Mouse (Mus musculus) monocyte, adult 5-6 weeks (primary cell): ENCODE results near the gene 1600015I10Rik. TPM values are rescaled to one million over a fixed set of nuclear protein-coding genes. Genes with fewer than 3 reads are reported as not detected.
A peak's percentile ranks its signal among the peaks of the same experiment; 100 is the strongest.
"Not testable (repeated sequence)": the region's sequence is repeated elsewhere in the genome, so short reads cannot be mapped to it uniquely, and the experiment has no call there.

Experiments used
- ATAC-seq: fragments of 153-309, 156-312 bp; replicated peaks from 2 replicates; pipeline ENCODE4 v1.8.0; 2017; ENCODE audit warnings: mild to moderate bottlenecking; ENCODE audit not compliant: low TSS enrichment, insufficient number of reproducible peaks, severe bottlenecking, poor library complexity, low FRiP score
- total RNA-seq: library from RNA; stranded (forward); fragments of 200-1000, 200-491, 200-594 nt; gene quantifications from 3 replicates; pipeline ENCODE4 v1.2.3, GENCODE M21; 2017

The 1600015I10Rik gene
- total RNA-seq, result not detected in 3 replicates

DNA sequence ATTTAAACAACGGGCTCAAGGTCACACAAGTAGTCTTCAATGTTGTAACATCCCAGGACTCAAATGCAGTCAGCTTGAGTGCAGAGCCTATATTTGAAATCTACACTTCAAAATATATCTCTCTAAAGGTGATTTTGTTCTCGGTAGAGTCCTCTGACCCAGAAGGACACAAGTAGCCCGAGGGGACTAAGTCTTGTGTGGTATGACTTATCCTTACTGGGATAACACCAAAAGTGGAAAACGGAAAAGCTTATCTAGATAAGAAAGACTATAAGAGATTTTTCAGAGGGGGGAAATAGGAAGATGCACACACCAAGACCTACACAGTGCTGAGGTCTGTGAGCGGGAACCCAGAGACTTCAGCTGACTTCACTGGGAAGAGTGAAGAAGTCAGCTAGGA lies at the start of gene 1600015I10Rik:
1600015I10Rik (plus strand) TSS at position 301 of the 400 bp plus-strand sequence.
- no peak for ATAC-seq

GRCm38 (mm10) chr6:48894203-48894602 lies 35.5 kb upstream of the 1600015I10Rik start:
- ATAC-seq, result no peak

DNA sequence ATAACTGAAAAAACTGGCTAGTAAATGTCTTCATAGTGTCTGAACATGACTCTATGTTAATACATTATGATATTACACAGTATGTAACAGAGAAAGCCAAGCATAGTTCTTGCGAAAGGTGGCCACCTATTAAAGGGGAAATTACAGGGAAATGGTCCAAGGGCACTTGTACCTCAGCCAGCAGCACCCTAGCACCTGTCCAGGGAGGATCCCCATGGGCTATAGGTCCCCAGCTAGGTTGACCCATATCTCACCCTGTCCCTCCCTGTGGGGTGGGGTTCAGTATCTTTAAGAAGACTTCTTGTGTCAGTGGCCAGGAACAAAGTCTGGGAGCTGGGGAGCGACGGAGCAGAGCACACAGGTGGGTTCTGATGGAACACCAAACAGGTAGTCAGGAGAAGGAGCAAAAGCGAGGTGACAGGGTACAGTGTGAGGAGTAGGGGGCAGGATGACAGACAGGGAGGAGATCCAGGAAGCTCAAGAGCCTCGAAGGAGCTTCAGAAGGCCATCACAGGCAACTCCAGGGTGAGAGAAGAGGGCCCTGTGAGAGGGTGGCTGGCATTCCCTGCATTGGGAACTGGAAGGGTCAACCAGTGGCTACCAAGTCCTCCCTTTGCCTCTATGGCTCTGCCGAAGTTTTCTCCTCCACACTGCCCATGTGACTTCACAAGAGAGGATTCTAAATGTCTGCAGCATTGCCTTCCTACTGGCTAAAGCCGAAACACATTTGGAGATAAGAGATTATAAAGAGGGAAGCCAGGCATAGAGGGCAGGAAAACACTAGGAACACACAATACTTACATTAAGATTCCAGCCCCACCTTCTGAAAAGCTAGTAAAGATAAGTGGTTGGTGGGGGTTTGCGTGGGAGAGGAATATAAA lies 34.5 kb upstream of the 1600015I10Rik start:
- ATAC-seq, result no peak

DNA sequence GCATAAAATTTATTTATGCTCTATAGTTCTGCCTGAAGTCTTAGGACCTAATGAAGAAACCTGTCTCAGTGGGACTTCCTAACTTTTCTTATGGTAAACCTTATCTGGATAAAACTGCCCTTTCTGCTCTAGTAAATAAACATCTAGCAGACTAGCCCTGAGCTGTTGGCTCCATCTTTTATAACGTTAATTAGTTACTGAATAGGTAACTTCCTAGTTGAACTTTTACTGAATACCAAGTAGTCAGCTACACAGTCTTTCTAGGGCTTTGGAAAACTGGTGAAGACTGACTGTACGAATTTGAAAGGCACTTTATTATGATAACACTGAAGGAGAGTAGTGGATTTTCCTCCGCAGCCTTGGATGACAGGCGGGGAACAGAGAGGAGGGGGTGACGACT lies 33.8 kb upstream of the 1600015I10Rik start:
- no peak for ATAC-seq

- no peak for ATAC-seq
These were observed 32.7 kb upstream of the 1600015I10Rik start for GRCm38 (mm10) chr6:48896956-48897355.

DNA sequence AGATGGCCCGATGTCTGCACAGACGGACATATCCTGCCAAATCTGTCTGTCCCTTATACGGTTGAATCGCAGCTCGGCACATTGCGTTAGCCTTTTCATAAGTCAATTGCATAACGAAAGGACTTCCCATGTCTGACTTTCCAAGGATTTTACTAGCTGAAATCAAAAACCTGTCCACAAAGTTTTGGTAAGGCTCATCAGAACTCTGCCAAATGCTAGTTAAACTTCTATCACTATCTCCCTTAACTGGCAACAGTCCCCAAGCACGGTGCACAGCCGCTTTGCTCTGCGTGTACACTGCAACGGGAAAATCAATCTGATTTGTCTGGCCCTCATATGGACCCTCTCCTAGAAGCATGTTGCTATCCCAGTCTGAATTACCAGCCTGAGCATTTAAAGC lies 28.4 kb upstream of the 1600015I10Rik start:
- not testable (repeated sequence) for ATAC-seq

- ATAC-seq, result no peak
These were observed 26.9 kb upstream of the 1600015I10Rik start for GRCm38 (mm10) chr6:48902511-48903406.

DNA sequence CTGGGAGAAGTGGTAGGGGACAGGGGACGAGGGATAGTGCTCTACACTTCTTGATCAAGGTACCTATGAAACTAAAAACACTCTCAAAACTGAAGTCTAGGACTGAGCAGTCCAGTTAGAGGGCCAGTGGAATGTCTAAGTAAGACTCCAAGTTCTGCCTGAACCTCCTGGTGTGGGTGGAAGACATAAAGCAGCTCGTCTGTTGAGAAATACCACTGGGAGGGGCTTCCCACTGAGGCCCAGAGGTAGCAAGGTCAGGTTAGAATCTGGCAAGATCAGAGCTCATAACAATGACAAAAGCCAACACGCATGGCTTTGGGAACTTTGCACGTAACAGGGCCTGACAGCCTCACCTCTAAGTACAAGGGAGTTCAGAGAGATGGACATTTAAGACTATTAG lies 26.3 kb upstream of the 1600015I10Rik start:
- no peak for ATAC-seq

DNA sequence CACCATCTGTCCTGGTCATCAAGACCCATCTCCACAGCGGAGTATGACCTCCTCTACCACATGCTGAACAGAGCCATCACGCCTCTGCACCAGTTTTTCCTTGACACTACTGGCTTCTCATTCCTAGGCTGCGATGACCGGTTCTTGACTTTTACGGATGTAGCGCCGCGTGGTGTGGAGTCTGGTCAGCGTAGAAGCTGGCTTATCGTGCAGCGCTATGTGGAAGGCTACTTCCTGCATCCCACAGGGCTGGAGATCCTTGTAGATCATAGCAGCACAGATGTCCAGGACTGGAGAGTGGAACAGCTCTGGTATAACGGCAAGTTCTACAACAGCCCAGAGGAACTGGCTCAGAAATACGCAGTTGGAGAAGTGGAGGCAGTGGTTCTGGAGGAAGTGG lies 24.1 kb upstream of the 1600015I10Rik start:
- ATAC-seq, result no peak

- ATAC-seq, result no peak
These were observed 23.3 kb upstream of the 1600015I10Rik start for GRCm38 (mm10) chr6:48906371-48906770.

DNA sequence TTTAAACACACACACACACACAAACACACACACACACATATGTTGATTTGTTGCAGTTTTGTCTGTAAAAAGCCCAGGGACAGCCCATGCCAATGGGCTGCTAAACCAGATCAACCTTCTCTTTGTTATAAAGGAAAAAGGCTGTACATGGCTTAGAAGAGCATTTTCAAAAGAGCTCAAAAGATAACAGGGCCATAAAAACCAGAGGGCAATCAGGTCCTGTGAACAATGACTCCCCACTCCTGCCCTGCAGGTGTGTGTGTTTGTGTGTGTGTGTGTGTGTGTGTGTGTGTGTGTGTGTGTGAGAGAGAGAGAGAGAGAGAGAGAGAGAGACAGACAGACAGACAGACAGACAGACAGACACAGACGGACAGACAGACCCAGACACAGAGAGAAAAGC lies 20.5 kb upstream of the 1600015I10Rik start:
- no peak for ATAC-seq

- ATAC-seq, result 0 out of 2 replicates have a peak, but pooled peaks have one; percentile 35
These were observed 17.7 kb upstream of the 1600015I10Rik start for GRCm38 (mm10) chr6:48912033-48912432.

DNA sequence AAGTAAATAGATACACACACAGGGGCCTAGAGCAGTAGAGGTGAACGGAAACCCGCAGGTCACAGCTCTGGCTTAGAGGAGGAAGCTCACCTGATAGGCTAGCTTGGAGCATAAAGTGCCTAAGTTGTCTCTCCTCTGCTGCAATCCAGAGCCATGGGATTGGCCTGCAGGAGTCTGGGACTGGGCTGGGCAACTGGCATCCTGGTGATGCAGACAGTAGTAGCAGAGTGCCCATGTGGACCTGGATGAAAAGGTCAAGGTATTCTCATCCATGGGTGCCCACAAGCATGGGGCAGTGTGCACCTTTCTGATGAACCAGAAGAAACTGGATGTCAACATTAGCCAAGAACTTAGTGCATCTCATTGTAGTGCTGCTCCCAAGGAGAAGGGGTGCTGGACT lies 16.1 kb upstream of the 1600015I10Rik start:
- ATAC-seq, result no peak

DNA sequence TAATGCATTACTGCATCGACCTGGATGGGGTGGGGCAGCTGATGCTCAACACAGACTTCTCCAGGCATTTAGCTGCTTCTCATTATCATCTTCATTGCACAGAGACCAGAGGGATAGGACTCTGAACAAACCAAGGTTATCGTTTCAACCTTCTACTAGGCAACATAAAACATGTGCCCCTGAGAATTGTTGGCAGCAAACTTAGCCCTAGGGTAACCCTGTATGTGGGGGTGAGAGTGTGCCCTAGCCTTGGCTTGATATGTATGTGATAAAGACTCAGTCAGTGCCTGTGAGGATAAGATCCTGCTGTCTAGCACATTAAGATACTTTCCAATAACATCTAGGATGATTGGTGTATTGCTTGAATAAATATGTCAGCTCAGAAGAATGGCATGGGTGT lies 19.9 kb downstream of the 1600015I10Rik start:
- ATAC-seq, result no peak

GRCm38 (mm10) chr6:48950676-48951075 lies 21.0 kb downstream of the 1600015I10Rik start:
- ATAC-seq, result no peak

- no peak for ATAC-seq
These were observed 21.9 kb downstream of the 1600015I10Rik start for GRCm38 (mm10) chr6:48951630-48952029.

DNA sequence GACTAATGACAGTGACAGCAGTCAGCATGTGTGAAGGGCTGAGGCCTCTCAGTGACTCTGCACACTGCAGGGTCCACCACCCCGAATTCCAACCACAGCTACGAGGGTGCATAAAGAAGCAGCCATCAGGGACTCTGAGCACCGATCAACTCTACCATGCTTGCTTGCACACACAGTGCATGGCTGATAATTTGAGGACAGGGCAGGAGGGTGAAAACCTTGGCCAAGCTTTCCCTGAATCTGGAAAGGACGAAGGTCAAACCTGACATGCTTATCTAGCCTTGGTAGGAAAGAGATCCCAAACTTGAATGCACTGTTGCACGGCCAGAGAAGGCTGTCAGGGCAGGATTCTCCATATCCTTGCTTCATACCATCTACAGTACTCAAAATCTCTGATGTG lies 23.5 kb downstream of the 1600015I10Rik start:
- no peak for ATAC-seq

DNA sequence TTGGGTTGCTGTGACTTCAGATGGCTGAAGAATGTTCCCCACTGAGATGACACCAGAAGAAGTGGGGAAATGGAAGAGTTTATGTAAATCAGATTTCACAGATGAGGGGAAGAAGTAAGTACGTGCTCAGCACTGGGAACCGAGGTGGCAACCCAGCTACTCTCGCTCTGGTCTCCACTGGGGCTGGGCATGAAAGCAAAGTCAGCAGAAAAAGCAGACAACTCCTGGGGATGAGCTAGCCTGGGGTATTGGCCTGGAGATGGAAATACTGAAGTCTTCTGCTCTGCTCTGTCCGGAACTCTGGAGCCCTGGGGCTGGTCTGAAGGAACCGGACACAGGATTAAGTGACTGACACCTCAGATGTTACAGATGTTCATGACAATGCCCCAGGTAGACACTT lies 24.5 kb downstream of the 1600015I10Rik start:
- ATAC-seq, result no peak

DNA sequence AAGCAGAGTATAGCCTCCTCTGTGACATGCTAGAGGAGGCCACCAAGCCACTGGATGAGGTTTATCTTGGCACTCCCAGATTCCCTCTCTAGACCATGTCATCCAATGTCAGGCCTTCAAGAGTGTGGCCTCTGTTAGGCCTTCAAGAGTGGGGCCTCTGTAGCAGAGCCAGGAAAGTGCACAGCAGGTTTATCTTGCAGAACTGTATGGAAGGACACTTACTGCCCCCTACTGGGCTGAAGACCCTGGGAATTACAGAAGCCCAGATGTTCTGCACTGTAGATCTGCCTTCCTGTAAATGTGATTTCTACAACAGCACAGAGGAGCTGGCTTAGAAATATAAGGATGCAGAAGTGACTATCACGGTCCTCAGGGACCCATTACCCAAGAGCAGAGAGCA lies 25.3 kb downstream of the 1600015I10Rik start:
- ATAC-seq, result no peak

GRCm38 (mm10) chr6:48956785-48957184 lies 27.1 kb downstream of the 1600015I10Rik start:
- no peak for ATAC-seq
